Mouse (Mus musculus) midbrain, embryonic 13.5 days (tissue): Measurements from ENCODE around the gene Spem1. TPM values are rescaled to one million over a fixed set of nuclear protein-coding genes. Genes with fewer than 3 reads are reported as not detected.

Experiments
- ATAC-seq: fragments of 200-750 bp; cut with Nextera tagmentation; 2 replicates; pipeline ENCODE4 v1.8.0; 2017; ENCODE audit warnings: mild to moderate bottlenecking, moderate TSS enrichment, moderate library complexity
- H3K27ac ChIP-seq: fragments of 300-500 bp; sonication (generic); 2 replicates; pipeline ENCODE4 v1.5.1; 2015; ENCODE audit warnings: inconsistent platforms, mild to moderate bottlenecking, moderate library complexity
- H3K27me3 ChIP-seq: fragments of 300-500 bp; sonication (generic); 2 replicates; pipeline ENCODE4 v1.6.1; 2015; ENCODE audit warnings: mild to moderate bottlenecking, inconsistent platforms
- H3K36me3 ChIP-seq: fragments of 300-500 bp; sonication (generic); 2 replicates; pipeline ENCODE4 v1.6.1; 2015; ENCODE audit warnings: mild to moderate bottlenecking, inconsistent platforms
- H3K4me1 ChIP-seq: fragments of 300-500 bp; sonication (generic); replicated peaks from 2 replicates; pipeline ENCODE4 v1.6.1; 2015; ENCODE audit warnings: inconsistent platforms
- H3K4me2 ChIP-seq: fragments of 300-500 bp; sonication (generic); replicated peaks from 2 replicates; pipeline ENCODE4 v1.6.1; 2015; ENCODE audit warnings: moderate library complexity, mild to moderate bottlenecking, inconsistent platforms
- H3K4me3 ChIP-seq: fragments of 300-500 bp; sonication (generic); replicated peaks from 2 replicates; pipeline ENCODE4 v1.5.1; 2015; ENCODE audit warnings: mild to moderate bottlenecking, inconsistent platforms
- H3K9ac ChIP-seq: fragments of 300-500 bp; sonication (generic); replicated peaks from 2 replicates; pipeline ENCODE4 v1.6.1; 2015; ENCODE audit warnings: mild to moderate bottlenecking, inconsistent platforms
- H3K9me3 ChIP-seq: fragments of 300-500 bp; sonication (generic); 2 replicates; pipeline ENCODE4 v1.6.1; 2016; ENCODE audit warnings: mild to moderate bottlenecking, inconsistent platforms
- WGBS: fragments of 180-500 bp; shearing (Covaris S2); methylation state at CpG from one replicate; pipeline ENCODE4 v1.1.7; 2015; 5-methylcytosine and 5-hydroxymethylcytosine counted together
- polyA plus RNA-seq: library from polyadenylated mRNA; unstranded; fragments of >200 nt; fragmentation: Nextera tagmentation; extraction: Ambion mirVana; gene quantifications from 2 replicates; pipeline ENCODE4 v1.2.1, GENCODE M21; 2015

Spem1 gene
- polyA plus RNA-seq, 1 experiment from 2014 or later = 0.51 TPM

DNA sequence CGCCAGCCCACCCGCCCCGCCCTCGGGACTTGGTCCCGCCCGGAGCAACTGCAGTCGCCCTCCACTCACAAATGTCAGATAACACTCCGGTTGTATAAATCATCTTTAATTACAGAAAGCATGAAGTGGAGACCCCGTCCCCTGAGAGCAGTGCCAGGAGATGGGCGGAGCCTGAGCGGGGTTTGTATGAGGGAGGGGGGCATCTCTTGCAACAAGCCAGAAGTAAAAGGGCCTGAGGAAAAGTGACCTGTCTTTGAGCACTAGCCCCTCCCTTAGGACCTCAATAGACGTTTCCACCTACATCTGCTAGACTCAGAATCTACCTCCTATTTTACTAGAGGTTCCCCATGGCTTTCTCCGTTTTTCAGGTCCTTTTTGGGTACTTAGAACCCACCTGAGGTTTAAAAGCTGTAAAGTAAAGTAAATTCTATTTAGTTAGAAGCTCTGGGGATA is 26.0 kb downstream of the Spem1 start:
- Histone ChIP-seq H3K27ac (no peak overlapping the region), H3K4me3 (peak overlapping the region; percentile 43), H3K36me3 (no peaks in the 10 kb centered on the region), H3K4me1 (peaks cover 29% of the 10 kb centered on the region), H3K9ac (peak overlapping the region; percentile 49; the same call in 1 of the 2 replicates), H3K27me3 (peaks cover 44% of the 10 kb centered on the region), H3K4me2 (peak overlapping the region; percentile 73), H3K9me3 (no peaks in the 10 kb centered on the region)
- 2% methylated on average over 13 of the region's 13 CpGs for WGBS
- ATAC-seq = no peak

DNA sequence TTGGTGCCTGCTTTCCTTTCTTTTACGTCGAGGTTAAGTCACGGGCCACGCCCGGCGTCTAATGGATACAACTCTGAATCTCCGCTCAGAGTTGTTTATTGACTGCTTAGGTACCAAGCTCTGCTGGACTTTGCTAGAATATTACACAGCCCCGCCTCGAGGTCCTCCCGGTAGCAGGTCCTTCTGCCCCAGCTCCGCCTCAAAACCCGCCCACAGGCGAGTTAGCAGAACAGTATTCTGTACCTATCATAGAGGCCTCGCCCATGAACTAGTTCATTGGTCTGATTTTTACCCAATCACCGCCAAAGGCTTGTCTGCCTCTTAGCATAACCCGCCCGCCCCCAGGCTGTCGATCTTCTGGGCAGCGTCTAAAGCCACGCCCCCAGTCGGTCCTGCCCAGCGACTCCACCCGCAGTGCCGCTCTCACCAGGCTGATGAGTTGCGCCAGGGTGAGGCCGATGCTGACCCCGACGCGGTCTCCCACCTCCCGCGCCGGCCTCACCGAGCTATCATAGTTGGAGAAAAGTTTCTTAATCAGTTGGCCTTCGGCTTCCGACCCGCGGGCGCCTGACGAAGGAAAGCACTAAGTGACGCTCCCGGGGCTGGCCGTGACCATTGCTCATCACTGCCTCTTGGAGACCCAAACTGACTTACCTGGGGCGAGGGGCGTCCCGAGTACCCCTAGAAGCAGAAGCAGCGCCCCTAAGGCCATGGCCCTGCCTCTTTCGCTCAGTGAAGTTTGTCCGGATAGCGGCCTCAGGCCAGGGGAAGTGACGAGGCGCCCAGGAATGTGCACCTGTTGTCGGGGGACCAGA is 26.6 kb downstream of the Spem1 start, which contains the start of gene Chrnb1:
TSS of gene Chrnb1 (minus strand) at position 776 of the 815 bp plus-strand sequence.
- no peaks in the 10 kb centered on the region for H3K36me3 ChIP-seq
- no peaks in the 10 kb centered on the region for H3K9me3 ChIP-seq
- ATAC-seq = peak; percentile 91
- H3K9ac ChIP-seq = peak within 1 kb of the TSS; percentile 49
- WGBS = 1% methylated on average over 52 of the region's 52 CpGs
- H3K4me3 ChIP-seq = peak within 1 kb of the TSS; percentile 43
- H3K27me3 ChIP-seq = peaks cover 44% of the 10 kb centered on the region
- H3K4me2 ChIP-seq = peak within 1 kb of the TSS; percentile 73
- peaks cover 28% of the 10 kb centered on the region for H3K4me1 ChIP-seq
- no peak within 1 kb of the TSS for H3K27ac ChIP-seq

GRCm38 (mm10) chr11:69793429-69793828 is 28.6 kb downstream of the Spem1 start:
- ATAC-seq = no peak
- no peak overlapping the region for H3K27ac ChIP-seq
- H3K27me3 ChIP-seq = peaks cover 44% of the 10 kb centered on the region
- no peaks in the 10 kb centered on the region for H3K9me3 ChIP-seq
- no peak overlapping the region for H3K4me3 ChIP-seq
- H3K36me3 ChIP-seq = no peaks in the 10 kb centered on the region
- H3K9ac ChIP-seq = no peak overlapping the region
- 66% methylated on average over 5 of the region's 5 CpGs for WGBS
- peaks cover 9% of the 10 kb centered on the region for H3K4me1 ChIP-seq
- no peak overlapping the region for H3K4me2 ChIP-seq

DNA sequence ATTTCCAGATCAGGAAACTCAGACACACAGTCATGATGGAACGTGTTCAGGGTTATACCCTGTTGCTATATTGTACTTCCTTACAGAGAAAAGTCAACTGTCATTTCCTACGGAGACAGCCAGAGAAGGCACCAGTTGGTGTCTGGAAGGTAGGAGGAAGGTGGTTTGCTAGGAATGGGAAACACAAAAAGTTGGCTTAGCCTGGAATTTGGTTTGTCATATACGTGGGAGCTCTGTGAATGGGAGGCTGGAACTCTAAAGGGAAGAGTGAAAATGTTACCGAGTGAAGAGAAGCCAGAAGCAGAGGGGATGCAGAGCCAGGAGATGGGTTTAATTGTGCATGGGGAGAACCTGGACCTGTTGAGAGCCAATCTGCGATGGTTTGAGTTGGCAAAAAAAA is 30.6 kb downstream of the Spem1 start:
- H3K4me1 ChIP-seq = peaks cover 8% of the 10 kb centered on the region
- no peak overlapping the region for H3K9ac ChIP-seq
- no peaks in the 10 kb centered on the region for H3K9me3 ChIP-seq
- no peak for ATAC-seq
- H3K27me3 ChIP-seq = peaks cover 25% of the 10 kb centered on the region
- H3K36me3 ChIP-seq = no peaks in the 10 kb centered on the region
- H3K4me3 ChIP-seq = no peak overlapping the region
- 77% methylated on average over 5 of the region's 5 CpGs for WGBS
- no peak overlapping the region for H3K27ac ChIP-seq
- H3K4me2 ChIP-seq = no peak overlapping the region

DNA sequence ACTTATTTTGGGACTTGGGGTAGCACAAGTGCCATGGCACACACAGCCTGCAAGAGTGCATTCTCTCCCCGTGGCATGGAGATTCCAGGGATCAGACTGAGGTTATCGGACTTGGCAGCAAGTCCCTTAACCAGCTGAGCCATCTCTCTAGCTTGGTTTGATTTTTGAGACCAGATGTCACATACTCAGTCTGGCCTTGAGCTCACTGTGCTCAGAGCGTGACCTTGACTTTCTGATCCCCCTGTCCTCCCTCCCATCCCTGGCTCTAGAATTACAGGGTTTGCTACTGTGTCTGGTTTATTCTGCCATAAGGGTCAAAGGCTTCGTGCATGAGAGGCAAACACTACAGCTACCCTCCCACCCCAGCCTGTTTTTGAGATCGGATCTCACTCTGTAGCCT is 32.5 kb downstream of the Spem1 start:
- Histone ChIP-seq H3K27me3 (peaks cover 15% of the 10 kb centered on the region; the same call in 1 of the 2 replicates), H3K9ac (no peak overlapping the region), H3K9me3 (no peaks in the 10 kb centered on the region), H3K4me3 (no peak overlapping the region), H3K27ac (no peak overlapping the region), H3K4me1 (no peaks in the 10 kb centered on the region), H3K4me2 (no peak overlapping the region), H3K36me3 (no peaks in the 10 kb centered on the region)
- no peak for ATAC-seq
- 71% methylated on average over 5 of the region's 5 CpGs for WGBS

DNA sequence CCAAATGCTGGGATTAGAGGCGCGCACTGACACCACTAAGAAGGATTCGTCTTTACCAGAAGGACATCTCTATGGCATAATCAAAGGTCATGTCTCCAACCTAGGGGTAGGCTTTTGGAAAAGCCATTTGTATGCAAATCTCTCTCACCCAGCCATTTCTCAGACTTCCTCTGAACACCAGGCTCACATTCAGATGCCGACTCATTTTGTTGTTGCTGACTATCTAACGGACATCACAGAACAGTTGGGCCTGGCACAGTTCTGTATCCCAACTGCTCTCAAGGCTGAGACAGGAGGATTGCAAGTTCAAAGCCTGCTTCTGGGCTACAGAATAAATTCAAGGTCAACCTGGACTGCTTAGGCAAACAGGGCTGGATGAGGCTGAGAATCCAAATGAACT is 34.7 kb downstream of the Spem1 start:
- H3K27ac ChIP-seq = no peak overlapping the region
- H3K9ac ChIP-seq = no peak overlapping the region
- no peak overlapping the region for H3K4me2 ChIP-seq
- H3K4me1 ChIP-seq = no peaks in the 10 kb centered on the region
- no peaks in the 10 kb centered on the region for H3K36me3 ChIP-seq
- no peaks in the 10 kb centered on the region for H3K9me3 ChIP-seq
- ATAC-seq = no peak
- no peak overlapping the region for H3K4me3 ChIP-seq
- 0 out of 2 replicates have a peak, but pooled peaks cover 2% of the 10 kb centered on the region for H3K27me3 ChIP-seq
- WGBS = 69% methylated on average over 5 of the region's 5 CpGs

GRCm38 (mm10) chr11:69784793-69785272 is 37.1 kb downstream of the Spem1 start:
- WGBS = 47% methylated on average over 15 of the region's 15 CpGs

GRCm38 (mm10) chr11:69781828-69782227 is 40.2 kb downstream of the Spem1 start:
- Histone ChIP-seq H3K9me3 (no peaks in the 10 kb centered on the region), H3K4me1 (0 out of 2 replicates have a peak, but pooled peaks cover 5% of the 10 kb centered on the region), H3K36me3 (peaks cover 12% of the 10 kb centered on the region), H3K4me3 (no peak overlapping the region), H3K4me2 (no peak overlapping the region), H3K27ac (no peak overlapping the region), H3K27me3 (peaks cover 3% of the 10 kb centered on the region; the same call in 1 of the 2 replicates), H3K9ac (no peak overlapping the region)
- 48% methylated on average over 4 of the region's 4 CpGs for WGBS
- no peak for ATAC-seq

More at GRCm38 (mm10) chr11:69784793-69785272, 37.1 kb downstream of the Spem1 start:
- Histone ChIP-seq H3K9me3 (no peaks in the 10 kb centered on the region), H3K27me3 (0 out of 2 replicates have a peak, but pooled peaks cover 3% of the 10 kb centered on the region), H3K4me1 (no peaks in the 10 kb centered on the region), H3K4me3 (no peak overlapping the region), H3K27ac (no peak overlapping the region), H3K36me3 (no peaks in the 10 kb centered on the region), H3K4me2 (0 out of 2 replicates have a peak overlapping the region, but pooled peaks have one; percentile 9), H3K9ac (no peak overlapping the region)
- no peak for ATAC-seq

GRCm38 (mm10) chr11:69778985-69779384 is 43.0 kb downstream of the Spem1 start:
- no peak for ATAC-seq
- H3K27ac ChIP-seq = no peak overlapping the region
- H3K4me1 ChIP-seq = 0 out of 2 replicates have a peak, but pooled peaks cover 5% of the 10 kb centered on the region
- H3K4me3 ChIP-seq = no peak overlapping the region
- peaks cover 25% of the 10 kb centered on the region for H3K36me3 ChIP-seq
- no peak overlapping the region for H3K4me2 ChIP-seq
- peaks cover 3% of the 10 kb centered on the region; the same call in 1 of the 2 replicates for H3K27me3 ChIP-seq
- H3K9ac ChIP-seq = no peak overlapping the region
- H3K9me3 ChIP-seq = no peaks in the 10 kb centered on the region
- 51% methylated on average over 7 of the region's 7 CpGs for WGBS

- Histone ChIP-seq H3K9me3 (no peaks in the 10 kb centered on the region), H3K4me1 (0 out of 2 replicates have a peak, but pooled peaks cover 5% of the 10 kb centered on the region), H3K27me3 (peaks cover 3% of the 10 kb centered on the region; the same call in 1 of the 2 replicates), H3K27ac (no peak overlapping the region), H3K4me2 (no peak overlapping the region), H3K4me3 (no peak overlapping the region), H3K36me3 (peaks cover 25% of the 10 kb centered on the region), H3K9ac (no peak overlapping the region)
- 71% methylated on average over 23 of the region's 23 CpGs for WGBS
- no peak for ATAC-seq
These were observed 43.6 kb downstream of the Spem1 start for GRCm38 (mm10) chr11:69778258-69778982.

GRCm38 (mm10) chr11:69777504-69778257 is 44.3 kb downstream of the Spem1 start:
- Histone ChIP-seq H3K4me3 (no peak overlapping the region), H3K9me3 (no peaks in the 10 kb centered on the region), H3K4me2 (no peak overlapping the region), H3K27me3 (peaks cover 3% of the 10 kb centered on the region; the same call in 1 of the 2 replicates), H3K36me3 (peaks cover 25% of the 10 kb centered on the region), H3K9ac (no peak overlapping the region), H3K4me1 (0 out of 2 replicates have a peak, but pooled peaks cover 5% of the 10 kb centered on the region), H3K27ac (no peak overlapping the region)
- 66% methylated on average over 26 of the region's 26 CpGs for WGBS
- ATAC-seq = no peak
